Mouse (Mus musculus) limb, embryonic 11.5 days (tissue): ENCODE data around the gene Zc3hc1. TPM values are rescaled to one million over a fixed set of nuclear protein-coding genes. Genes with fewer than 3 reads are reported as not detected.
A peak's percentile ranks its signal among the peaks of the same experiment; 100 is the strongest.

Experiments used
- ATAC-seq: fragments of 200-750 bp; cut with Nextera tagmentation; 2 replicates; pipeline ENCODE4 v1.8.0; 2017; ENCODE audit warnings: low read depth; ENCODE audit not compliant: insufficient number of reproducible peaks, low FRiP score, low TSS enrichment
- DNase-seq: peaks from one replicate; pipeline ENCODE4 v3.0.0-alpha.2; 2015; ENCODE audit warnings: low spot score
- H3K27ac ChIP-seq: fragments of 300-500 bp; sonication (generic); replicated peaks from 2 replicates; pipeline ENCODE4 v1.5.1; 2014; ENCODE audit warnings: low read depth, mild to moderate bottlenecking, low read length
- H3K27me3 ChIP-seq: fragments of 300-500 bp; sonication (generic); 2 replicates; pipeline ENCODE4 v1.6.1; 2014; ENCODE audit warnings: mild to moderate bottlenecking, low read length, mixed read lengths; ENCODE audit not compliant: control insufficient read depth, insufficient read depth
- H3K36me3 ChIP-seq: fragments of 300-500 bp; sonication (generic); 2 replicates; pipeline ENCODE4 v1.6.1; 2014; ENCODE audit warnings: mild to moderate bottlenecking, low read length, moderate library complexity, mixed read lengths; ENCODE audit not compliant: control insufficient read depth, insufficient read depth
- H3K4me1 ChIP-seq: fragments of 300-500 bp; sonication (generic); 2 replicates; pipeline ENCODE4 v1.6.1; 2014; ENCODE audit warnings: low read length, mixed read lengths; ENCODE audit not compliant: control insufficient read depth, insufficient read depth
- H3K4me2 ChIP-seq: fragments of 300-500 bp; sonication (generic); 2 replicates; pipeline ENCODE4 v1.6.1; 2014; ENCODE audit warnings: low read depth, mild to moderate bottlenecking, moderate library complexity; ENCODE audit not compliant: severe bottlenecking
- H3K4me3 ChIP-seq: fragments of 300-500 bp; sonication (generic); 2 replicates; pipeline ENCODE4 v1.5.1; 2014; ENCODE audit warnings: low read depth, low read length
- H3K9ac ChIP-seq: fragments of 300-500 bp; sonication (generic); 2 replicates; pipeline ENCODE4 v1.6.1; 2014; ENCODE audit warnings: mild to moderate bottlenecking, low read length
- H3K9me3 ChIP-seq: fragments of 300-500 bp; sonication (generic); 2 replicates; pipeline ENCODE4 v1.6.1; 2016; ENCODE audit warnings: low read length; ENCODE audit not compliant: control insufficient read depth
- WGBS: fragments of 180-500 bp; shearing (Covaris S2); extraction: QIAGEN DNeasy Blood & Tissue Kit; methylation state at CpG from one replicate; pipeline ENCODE4 v1.1.7; 2014; 5-methylcytosine and 5-hydroxymethylcytosine counted together
- polyA plus RNA-seq: library from polyadenylated mRNA; unstranded; fragments of >200 nt; fragmentation: Nextera tagmentation; extraction: Ambion mirVana; gene quantifications from 2 replicates; pipeline ENCODE4 v1.2.1, GENCODE M21; 2014

Gene Zc3hc1
- polyA plus RNA-seq, 1 experiment from 2014 or later, result 93.7 TPM

- Histone ChIP-seq H3K27ac (no peak overlapping the region), H3K4me3 (no peak overlapping the region), H3K9me3 (no peaks in the 10 kb centered on the region), H3K9ac (no peak overlapping the region), H3K4me1 (no peaks in the 10 kb centered on the region), H3K4me2 (no peak overlapping the region), H3K36me3 (no peaks in the 10 kb centered on the region), H3K27me3 (no peaks in the 10 kb centered on the region)
- WGBS, result 94% methylated on average over 7 of the region's 7 CpGs
- DNase-seq, result no peak
- ATAC-seq, result no peak
Measured at GRCm38 (mm10) chr6:30409399-30410093, 18.7 kb upstream of the Zc3hc1 start.

GRCm38 (mm10) chr6:30408276-30408675 lies 17.4 kb upstream of the Zc3hc1 start:
- H3K9me3 ChIP-seq, result no peaks in the 10 kb centered on the region
- DNase-seq (no peak), ATAC-seq (no peak)
- H3K27ac ChIP-seq, result no peak overlapping the region
- H3K4me3 ChIP-seq, result no peak overlapping the region
- no peak overlapping the region for H3K9ac ChIP-seq
- no peak overlapping the region for H3K4me2 ChIP-seq
- 79% methylated on average over 4 of the region's 4 CpGs for WGBS
- peaks cover 2% of the 10 kb centered on the region; the same call in 1 of the 2 replicates for H3K4me1 ChIP-seq
- no peaks in the 10 kb centered on the region for H3K27me3 ChIP-seq
- H3K36me3 ChIP-seq, result no peaks in the 10 kb centered on the region

- Histone ChIP-seq H3K4me3 (no peak overlapping the region), H3K36me3 (no peaks in the 10 kb centered on the region), H3K9me3 (no peaks in the 10 kb centered on the region), H3K9ac (no peak overlapping the region), H3K27ac (no peak overlapping the region), H3K4me1 (peaks cover 2% of the 10 kb centered on the region; the same call in 1 of the 2 replicates), H3K4me2 (no peak overlapping the region), H3K27me3 (no peaks in the 10 kb centered on the region)
- WGBS, result 85% methylated on average over 5 of the region's 5 CpGs
- DNase-seq, result no peak
- ATAC-seq, result no peak
Measured at GRCm38 (mm10) chr6:30404671-30405070, 13.8 kb upstream of the Zc3hc1 start.

- peaks cover 2% of the 10 kb centered on the region; the same call in 1 of the 2 replicates for H3K4me1 ChIP-seq
- ATAC-seq (no peak), DNase-seq (peak; percentile 73)
- no peaks in the 10 kb centered on the region for H3K36me3 ChIP-seq
- peak overlapping the region; percentile 18; the same call in 1 of the 2 replicates for H3K4me2 ChIP-seq
- no peaks in the 10 kb centered on the region for H3K9me3 ChIP-seq
- H3K27me3 ChIP-seq, result no peaks in the 10 kb centered on the region
- H3K4me3 ChIP-seq, result no peak overlapping the region; the same call in 1 of the 2 replicates
- no peak overlapping the region; the same call in 1 of the 2 replicates for H3K9ac ChIP-seq
- H3K27ac ChIP-seq, result no peak overlapping the region
- WGBS, result 20% methylated on average over 4 of the region's 4 CpGs
Measured at GRCm38 (mm10) chr6:30403465-30403864, 12.6 kb upstream of the Zc3hc1 start.

- Histone ChIP-seq H3K27me3 (no peaks in the 10 kb centered on the region), H3K4me3 (peak overlapping the region; percentile 96), H3K4me2 (peak overlapping the region; percentile 51), H3K4me1 (peaks cover 2% of the 10 kb centered on the region; the same call in 1 of the 2 replicates), H3K36me3 (no peaks in the 10 kb centered on the region), H3K9me3 (no peaks in the 10 kb centered on the region), H3K9ac (peak overlapping the region; percentile 95), H3K27ac (peak overlapping the region; percentile 84)
- DNase-seq (no peak), ATAC-seq (0 out of 2 replicates have a peak, but pooled peaks have one; percentile 6)
- under 1% methylated on average over 27 of the region's 29 CpGs for WGBS
Measured at GRCm38 (mm10) chr6:30402091-30402491, 11.3 kb upstream of the Zc3hc1 start.

GRCm38 (mm10) chr6:30401308-30402015 lies 10.6 kb upstream of the Zc3hc1 start, which contains the start of gene Klhdc10:
Klhdc10 (plus strand) TSS chr6:30401868.
- DNase-seq (peak; percentile 100), ATAC-seq (peak; percentile 99)
- H3K36me3 ChIP-seq, result no peaks in the 10 kb centered on the region
- WGBS, result under 1% methylated on average over 41 of the region's 41 CpGs
- H3K9ac ChIP-seq, result peak within 1 kb of the TSS; percentile 95
- no peaks in the 10 kb centered on the region for H3K27me3 ChIP-seq
- no peaks in the 10 kb centered on the region for H3K9me3 ChIP-seq
- H3K4me1 ChIP-seq, result peaks cover 2% of the 10 kb centered on the region; the same call in 1 of the 2 replicates
- peak within 1 kb of the TSS; percentile 96 for H3K4me3 ChIP-seq
- peak within 1 kb of the TSS; percentile 51 for H3K4me2 ChIP-seq
- peak within 1 kb of the TSS; percentile 93 for H3K27ac ChIP-seq

- Histone ChIP-seq H3K9ac (peak overlapping the region; percentile 84), H3K9me3 (no peaks in the 10 kb centered on the region), H3K36me3 (no peaks in the 10 kb centered on the region), H3K27ac (peak overlapping the region; percentile 93), H3K4me2 (peak overlapping the region; percentile 51), H3K4me1 (peaks cover 2% of the 10 kb centered on the region; the same call in 1 of the 2 replicates), H3K4me3 (peak overlapping the region; percentile 96), H3K27me3 (no peaks in the 10 kb centered on the region)
- ATAC-seq (no peak), DNase-seq (no peak)
- WGBS, result 11% methylated on average over 7 of the region's 7 CpGs
Measured at GRCm38 (mm10) chr6:30400716-30401115, 9.9 kb upstream of the Zc3hc1 start.

- Histone ChIP-seq H3K4me1 (peaks cover 2% of the 10 kb centered on the region; the same call in 1 of the 2 replicates), H3K27me3 (no peaks in the 10 kb centered on the region), H3K9me3 (no peaks in the 10 kb centered on the region), H3K4me3 (no peak overlapping the region), H3K27ac (no peak overlapping the region), H3K4me2 (no peak overlapping the region), H3K9ac (no peak overlapping the region), H3K36me3 (no peaks in the 10 kb centered on the region)
- WGBS, result 85% methylated on average over 5 of the region's 5 CpGs
- DNase-seq (no peak), ATAC-seq (no peak)
Measured at GRCm38 (mm10) chr6:30400146-30400545, 9.3 kb upstream of the Zc3hc1 start.
